Mouse (Mus musculus): Measurements from ENCODE around the gene Fam107b. TPM values are rescaled to one million over a fixed set of nuclear protein-coding genes. Genes with fewer than 3 reads are reported as not detected.

Gene Fam107b
- polyA plus RNA-seq, 1 experiment, result 37.2 TPM

- DNase-seq (ENCODE audit: low spot score), result no peak
Observed at GRCm38 (mm10) chr2:3773089-3773488, 202.8 kb downstream of the Fam107b start.

DNA sequence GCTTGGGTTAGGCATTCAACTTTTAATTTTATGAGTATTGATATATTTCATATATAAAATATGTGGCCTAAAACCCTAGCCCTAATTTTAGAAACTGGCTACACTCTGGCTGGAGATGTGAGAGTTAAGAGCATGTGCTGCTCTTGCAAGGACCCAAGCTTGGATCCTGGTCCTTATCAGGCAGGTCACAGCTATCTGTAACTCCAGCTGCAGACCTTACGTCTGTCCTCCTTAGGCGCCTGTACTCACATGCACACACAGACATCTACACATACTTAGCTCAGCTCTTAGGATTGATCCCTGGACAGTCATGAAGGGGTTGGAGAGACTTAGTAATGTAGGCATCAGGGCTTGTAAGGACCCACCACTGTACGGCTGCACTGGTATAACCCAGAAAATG lies 205.3 kb downstream of the Fam107b start:
- no peak for DNase-seq (ENCODE audit: low spot score)

DNA sequence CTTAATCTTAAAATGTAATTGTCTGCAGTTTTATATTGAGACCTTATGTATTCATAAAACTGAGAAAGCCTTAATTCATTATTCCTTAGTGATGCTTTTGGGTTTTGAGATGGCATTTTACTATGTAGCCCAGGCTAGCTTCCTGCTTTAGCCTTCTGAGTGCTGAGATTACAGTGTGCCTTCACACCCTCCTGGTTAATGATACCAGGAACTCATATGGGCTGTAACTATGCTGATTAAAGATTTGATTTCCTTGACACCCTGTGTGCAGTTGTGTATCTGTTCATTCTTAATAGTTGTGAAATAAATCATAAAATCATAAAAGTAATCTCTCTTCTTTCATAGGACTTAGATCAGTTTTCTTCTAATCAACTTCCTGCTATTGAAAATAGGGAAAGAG lies 205.8 kb downstream of the Fam107b start:
- no peak for DNase-seq (ENCODE audit: low spot score)

DNA sequence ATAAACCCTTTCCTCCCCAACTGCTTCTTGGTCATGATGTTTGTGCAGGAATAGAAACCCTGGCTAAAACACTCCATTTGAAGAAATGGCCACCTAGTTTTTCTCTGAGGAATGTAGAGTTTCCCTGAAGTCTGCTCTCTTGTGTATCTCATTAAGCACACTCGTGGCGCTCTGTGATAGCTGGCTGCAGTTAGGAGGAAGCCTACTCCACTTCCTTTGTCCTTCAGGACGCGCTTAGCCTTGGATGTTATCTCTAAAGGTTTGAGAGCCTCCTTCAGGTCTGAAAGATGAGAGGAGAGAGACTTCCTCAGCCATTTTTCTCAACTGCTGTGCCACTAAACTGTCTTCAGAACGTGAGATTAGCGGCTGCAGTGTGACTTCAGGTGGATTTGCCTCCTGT lies 207.4 kb downstream of the Fam107b start:
- DNase-seq (ENCODE audit: low spot score), result no peak

DNA sequence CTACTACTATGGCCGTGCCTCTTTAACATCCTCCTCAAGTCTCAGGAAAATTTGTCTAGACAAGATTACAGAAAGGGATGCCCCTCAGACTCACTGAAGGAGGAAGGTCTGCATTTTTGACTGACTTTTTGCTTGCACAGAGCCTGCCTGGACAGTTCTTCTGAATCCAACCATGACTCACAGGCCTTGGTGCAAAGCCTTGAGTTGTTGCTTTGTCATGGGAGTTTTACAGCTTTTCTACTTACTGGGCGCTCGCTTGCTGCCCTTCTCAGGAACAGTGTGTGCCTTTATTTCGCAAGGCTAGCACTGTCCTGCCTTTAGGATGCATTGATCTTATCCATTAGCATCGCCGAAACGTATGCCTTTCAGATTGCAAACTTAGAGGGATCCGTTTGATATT lies 215.3 kb downstream of the Fam107b start:
- no peak for DNase-seq (ENCODE audit: low spot score)

GRCm38 (mm10) chr2:3787752-3788423 lies 217.6 kb downstream of the Fam107b start:
- no peak for DNase-seq (ENCODE audit: low spot score)

- no peak for DNase-seq (ENCODE audit: low spot score)
Observed at GRCm38 (mm10) chr2:3788424-3788786, 218.1 kb downstream of the Fam107b start.

- no peak for DNase-seq (ENCODE audit: low spot score)
Observed at GRCm38 (mm10) chr2:3796543-3796942, 226.3 kb downstream of the Fam107b start.

DNA sequence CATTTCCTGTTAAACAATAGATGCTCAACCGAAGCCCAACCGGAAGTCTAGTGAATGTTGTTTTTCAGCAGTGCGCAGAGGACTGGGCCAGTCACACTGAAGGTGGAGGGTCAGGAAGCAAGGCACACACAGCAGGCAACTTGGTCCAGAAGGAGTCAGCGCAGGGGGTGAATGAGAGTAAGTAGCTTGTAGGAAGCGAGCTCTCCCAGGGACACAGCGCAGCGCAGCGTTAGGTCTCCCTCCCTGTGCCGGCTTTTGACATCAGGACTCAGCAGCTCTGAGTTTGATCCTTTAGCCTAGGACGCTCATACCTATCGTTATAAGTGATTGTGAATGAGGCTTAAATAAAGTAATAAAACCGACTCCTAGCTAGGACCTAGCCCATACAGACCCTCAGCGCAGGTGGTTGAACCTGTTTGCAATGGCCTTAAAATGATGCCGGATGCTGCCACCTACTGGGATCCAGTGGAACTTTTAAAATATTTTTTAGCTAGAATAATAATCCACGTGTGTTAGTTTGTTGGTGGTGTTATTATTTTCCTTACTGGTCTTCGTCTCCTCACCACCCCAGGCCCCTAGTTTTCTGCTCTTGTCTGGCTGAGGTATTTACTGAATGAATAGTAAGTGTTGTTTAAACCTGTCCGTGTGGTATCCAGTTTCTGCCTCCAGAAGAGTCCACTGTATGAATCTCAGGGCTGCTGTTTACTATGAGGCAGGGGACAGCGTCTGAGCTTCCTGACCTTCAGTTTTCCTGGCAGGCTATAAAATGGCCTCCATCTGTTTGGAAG lies 229.7 kb downstream of the Fam107b start:
- no peak for DNase-seq (ENCODE audit: low spot score)

GRCm38 (mm10) chr2:3800555-3800878 lies 230.2 kb downstream of the Fam107b start:
- no peak for DNase-seq (ENCODE audit: low spot score)

DNA sequence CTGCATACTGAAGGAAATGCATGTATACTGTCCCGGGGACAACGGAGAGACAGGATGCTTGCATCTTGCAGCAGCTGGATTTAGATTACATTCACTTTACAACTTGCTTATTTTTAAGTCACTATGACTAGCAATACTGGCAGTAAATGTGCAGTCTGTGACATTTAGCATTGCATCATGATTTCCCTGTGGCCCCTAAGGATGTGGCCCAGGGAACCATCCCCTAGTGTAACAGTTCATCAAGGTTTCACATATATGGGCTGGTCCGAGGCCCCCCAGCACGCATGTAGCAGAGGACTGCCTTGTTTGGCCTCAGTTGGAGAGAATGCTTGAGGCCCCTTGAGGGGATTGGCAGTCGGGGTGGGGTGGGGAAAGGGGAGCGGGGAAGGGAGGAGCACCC lies 235.5 kb downstream of the Fam107b start:
- no peak for DNase-seq (ENCODE audit: low spot score)

DNA sequence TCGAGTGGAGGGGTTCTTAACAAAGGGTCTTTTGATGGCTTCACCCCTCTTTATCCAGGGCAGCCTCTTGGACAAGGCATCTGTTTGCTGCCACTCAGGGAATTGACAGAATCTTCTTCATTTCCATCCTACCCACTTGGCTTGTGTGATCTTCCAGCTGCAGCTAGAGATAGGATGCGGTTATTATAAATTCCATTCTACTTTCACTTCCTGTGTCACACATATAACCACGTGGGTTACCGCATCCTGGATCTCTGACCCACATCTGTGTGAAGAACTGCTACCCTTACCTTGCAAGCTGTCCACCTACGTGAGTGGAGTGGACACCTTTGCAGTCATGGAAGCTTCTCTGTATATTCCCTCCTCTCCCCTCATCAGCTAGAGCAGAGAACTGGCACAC lies 240.0 kb downstream of the Fam107b start:
- DNase-seq (ENCODE audit: low spot score), result no peak

DNA sequence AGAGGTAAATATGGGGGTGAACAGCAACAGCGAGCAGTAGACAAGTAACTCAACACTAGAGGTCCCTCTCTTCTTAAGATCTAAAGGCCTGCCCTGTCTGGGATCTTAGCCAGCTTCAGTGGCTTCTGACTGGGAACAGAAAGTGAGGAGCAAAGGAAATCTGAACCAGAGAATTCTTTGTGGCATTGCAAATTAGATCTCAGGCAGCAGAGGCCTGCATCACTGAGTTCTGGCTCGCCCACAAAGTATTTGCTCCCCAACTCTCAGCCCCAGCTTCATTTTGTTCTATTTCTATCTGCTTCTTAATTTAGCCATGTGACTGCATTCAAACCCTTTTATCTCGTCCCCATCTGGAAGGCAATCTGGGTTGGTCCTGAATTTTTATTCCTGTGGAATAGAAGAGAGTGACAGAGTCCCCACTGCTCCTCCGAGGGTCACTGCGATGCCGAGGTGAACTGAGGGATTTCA lies 245.9 kb downstream of the Fam107b start:
- no peak for DNase-seq (ENCODE audit: low spot score)

DNA sequence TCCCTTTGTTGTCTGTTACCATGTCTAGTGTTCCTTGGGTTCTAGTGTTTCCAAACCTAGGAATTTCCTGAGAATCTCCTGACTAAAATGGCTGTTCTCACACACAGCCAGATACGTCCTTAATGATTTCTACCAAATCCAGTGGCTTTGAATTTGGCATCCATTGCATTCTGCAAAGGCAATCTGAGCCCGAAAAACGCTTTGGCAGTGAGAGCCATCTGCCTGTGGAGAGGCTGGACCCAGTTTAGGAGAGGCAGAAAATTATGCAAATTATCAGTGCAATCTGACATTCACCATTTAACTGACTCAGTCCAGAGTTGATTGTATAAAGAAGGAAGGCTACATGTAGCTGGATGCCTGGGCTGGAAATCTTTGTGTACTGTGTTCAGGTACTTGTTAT lies 247.3 kb downstream of the Fam107b start:
- no peak for DNase-seq (ENCODE audit: low spot score)

DNA sequence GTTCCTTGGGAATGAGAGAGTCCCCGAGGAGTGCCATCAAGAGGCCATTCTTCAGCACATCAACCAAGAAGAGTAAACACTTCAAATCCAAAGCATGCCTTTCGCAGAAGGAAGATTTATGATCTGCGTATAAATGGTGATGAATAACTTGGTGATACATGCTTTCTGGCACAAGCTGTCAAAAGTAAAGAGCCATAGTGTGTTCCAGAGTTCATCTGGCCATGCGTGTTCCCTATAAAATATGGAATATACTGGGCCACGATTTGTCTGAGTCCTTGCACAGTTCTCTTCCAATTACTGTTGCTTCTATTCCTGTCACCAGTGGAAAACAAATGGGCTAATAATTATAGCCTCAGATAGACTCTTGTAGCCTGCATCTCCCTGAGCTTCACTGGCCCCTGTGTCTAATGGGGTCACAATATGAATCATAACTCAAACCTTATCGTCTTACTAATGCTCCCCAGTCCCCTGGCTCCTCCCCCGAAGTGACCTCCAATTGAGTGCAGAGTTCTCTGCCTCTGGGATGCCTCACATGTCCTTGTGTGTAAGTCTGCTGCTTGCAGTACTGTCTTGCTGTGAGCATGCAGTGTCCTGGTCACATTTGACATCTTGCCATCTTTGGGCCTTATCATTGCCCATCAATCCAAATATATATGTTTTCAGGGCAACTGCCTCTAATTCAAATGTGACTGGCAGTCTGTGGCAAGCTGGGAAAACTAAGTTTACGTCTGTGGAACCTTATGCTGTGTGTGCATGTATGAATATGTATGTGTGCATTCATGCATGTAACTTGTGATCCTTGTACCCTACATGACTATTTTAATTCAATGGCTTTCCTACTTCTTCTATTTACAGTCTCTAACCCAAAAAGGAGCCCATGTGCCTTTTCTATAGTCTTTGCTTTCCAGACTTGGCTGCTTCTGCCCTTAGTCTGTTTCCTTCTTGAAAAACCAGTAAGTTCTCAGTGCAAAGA lies 252.5 kb downstream of the Fam107b start:
- DNase-seq (ENCODE audit: low spot score), result no peak

Other genes with a start within 250 kb of the Fam107b start
- 14.8 and 19.9 TPM in 2 replicates for gene Rpp38, start 237.8 kb upstream of the Fam107b start, polyA plus RNA-seq (2012; rRNA removed)
- 0.34 TPM in 1 of 2 replicates, not detected in the other for gene Acbd7, start 234.3 kb upstream of the Fam107b start, polyA plus RNA-seq (2012; rRNA removed)
- gene Olah, start 173.3 kb upstream of the Fam107b start, polyA plus RNA-seq (2012; rRNA removed), result not detected in 2 replicates
- 0.22 and 0.29 TPM in 2 replicates for gene Meig1, start 147.8 kb upstream of the Fam107b start, polyA plus RNA-seq (2012; rRNA removed)
- gene Dclre1c, start 146.4 kb upstream of the Fam107b start, polyA plus RNA-seq (2012; rRNA removed), result 9.7 and 11.9 TPM in 2 replicates
- gene Suv39h2, start 95.5 kb upstream of the Fam107b start, polyA plus RNA-seq (2012; rRNA removed), result 1.0 and 1.1 TPM in 2 replicates
- gene Gm45902, start 57.7 kb upstream of the Fam107b start, polyA plus RNA-seq (2012; rRNA removed), result 1.5 and 1.7 TPM in 2 replicates
- gene Hspa14, start 57.7 kb upstream of the Fam107b start, polyA plus RNA-seq (2012; rRNA removed), result 41.5 and 51.4 TPM in 2 replicates
- 3.8 and 5.3 TPM in 2 replicates for gene Cdnf, start 57.5 kb upstream of the Fam107b start, polyA plus RNA-seq (2012; rRNA removed)